Mouse (Mus musculus) heart, postnatal 0 days (tissue): ENCODE results near the gene Rnaseh2b.

Experiments
- CTCF ChIP-seq: IDR thresholded peaks from 2 replicates; pipeline ENCODE4 v1.5.1; 2016; ENCODE audit warnings: antibody characterized with exemption, control low read depth, low read depth
- EP300 ChIP-seq: IDR thresholded peaks from 2 replicates; pipeline ENCODE4 v1.6.1; 2016; ENCODE audit warnings: antibody characterized with exemption, low read depth

GRCm38 (mm10) chr14:62353793-62354192 is 61.4 kb downstream of the Rnaseh2b start:
- TF ChIP-seq EP300 (no peak), CTCF (no peak)
